Mouse (Mus musculus) cortical plate, adult 2 months (tissue): ENCODE measurements around the gene Chd9.

ENCODE experiments used
- CTCF ChIP-seq: fragments of 200-500 bp; IDR thresholded peaks from 2 replicates; pipeline ENCODE4 v1.5.1; 2011; ENCODE audit warnings: mild to moderate bottlenecking, control low read depth, low read length; ENCODE audit not compliant: insufficient read depth; ENCODE audit errors: extremely low read depth
- POLR2A ChIP-seq: fragments of 200-500 bp; IDR thresholded peaks from 2 replicates; pipeline ENCODE4 v1.6.1; 2011; ENCODE audit warnings: mild to moderate bottlenecking, low read length, control low read depth; ENCODE audit not compliant: insufficient read depth; ENCODE audit errors: extremely low read depth

GRCm38 (mm10) chr8:91082428-91082827 lies 254.3 kb downstream of the Chd9 start:
- TF ChIP-seq POLR2A, result no peak
- TF ChIP-seq CTCF, result no peak
